Comparison of ENCODE assay signal across 10 mouse cellular contexts in genomic region chr12:12676676-12677075, GRCm38 (mm10).
DNase-seq lines count a peak whose midpoint lies in the region; ATAC-seq lines count a peak whose summit lies in the region.
"Had no signal": no experiment of that assay in that cellular context is flagged by ENCODE, and none has a peak within 500 bp of the region (broad histone marks: within the 10 kb centered on the region; RNA-seq: fewer than 3 reads in every experiment).

No protein-coding gene starts in this region.

- peak; percentile 46 for ATAC-seq in midbrain, embryonic 15.5 days (replicated peaks)
- no peak for ATAC-seq in megakaryocyte-erythroid progenitor cell, adult 5-6 weeks (replicated peaks; ENCODE audit: low FRiP score, low TSS enrichment, poor library complexity, severe bottlenecking)
- ATAC-seq in megakaryocyte, adult 5-6 weeks (ENCODE audit: poor library complexity, severe bottlenecking): no peak

- DNase-seq in heart, adult 18-20 months: peak; percentile 53 to 66
- no peak for DNase-seq in heart, embryonic 10.5 days (ENCODE audit: low spot score)
- peak; percentile 75 for DNase-seq in cerebellum, adult 9-10 months
- DNase-seq in gastrocnemius, postnatal 10 days: peak; percentile 53
- DNase-seq in layer of hippocampus, adult 8-10 months (ENCODE audit: low spot score in 2 of 2): peak; percentile 63 to 66

- H3K4me3 ChIP-seq in heart, embryonic 10.5 days: no peak overlapping the region
- H3K4me3 ChIP-seq in midbrain, embryonic 15.5 days: no peak overlapping the region
- H3K4me3 ChIP-seq: myocyte had no signal

- no peaks in the 10 kb centered on the region for H3K27me3 ChIP-seq in heart, embryonic 10.5 days (ENCODE audit: insufficient read depth, poor library complexity, severe bottlenecking)
- 0 out of 2 replicates have a peak, but pooled peaks cover 2% of the 10 kb centered on the region for H3K27me3 ChIP-seq in midbrain, embryonic 15.5 days (replicated peaks)

- peaks cover 28% of the 10 kb centered on the region for H3K4me1 ChIP-seq in heart, embryonic 10.5 days
- peaks cover 28% of the 10 kb centered on the region for H3K4me1 ChIP-seq in midbrain, embryonic 15.5 days

- no peak overlapping the region for H3K27ac ChIP-seq in heart, embryonic 10.5 days
- 0 out of 2 replicates have a peak overlapping the region, but pooled peaks have one; percentile 8 for H3K27ac ChIP-seq in midbrain, embryonic 15.5 days
- H3K27ac ChIP-seq: kidney, postnatal 0 days had no signal

- H3K9ac ChIP-seq in midbrain, embryonic 15.5 days: no peak overlapping the region

- H3K9me3 ChIP-seq in heart, embryonic 10.5 days: no peaks in the 10 kb centered on the region
- H3K9me3 ChIP-seq in midbrain, embryonic 15.5 days: no peaks in the 10 kb centered on the region

- H3K36me3 ChIP-seq in heart, embryonic 10.5 days: no peaks in the 10 kb centered on the region
- no peaks in the 10 kb centered on the region for H3K36me3 ChIP-seq in midbrain, embryonic 15.5 days (replicated peaks)

- 69% methylated on average over 9 of the region's 9 CpGs for WGBS in heart, embryonic 10.5 days
- WGBS in midbrain, embryonic 15.5 days: 13% methylated on average over 9 of the region's 9 CpGs

- no peak overlapping the region for H3K4me2 ChIP-seq in midbrain, embryonic 15.5 days
